Mouse (Mus musculus) gastrocnemius, postnatal 36 days (tissue): ENCODE measurements around the gene Mrps27. TPM values are rescaled to one million over a fixed set of nuclear protein-coding genes. Genes with fewer than 3 reads are reported as not detected.

Source experiments
- DNase-seq, 2 experiments: peaks; one replicate each; pipeline ENCODE4 v3.0.0; 2022
- intact Hi-C: fragments of 180-260 bp; cut with DNase I; formaldehyde crosslinking; loops from one replicate; pipeline ENCODE4 v1.15.1; 2025
- total RNA-seq, 2 experiments: library from RNA; stranded (reverse); gene quantifications; 2 replicates each; pipeline ENCODE4 v1.2.3; 2021

The Mrps27 gene
- total RNA-seq, 2 experiments from 2014 or later: 27.4 to 28.4 TPM

DNA sequence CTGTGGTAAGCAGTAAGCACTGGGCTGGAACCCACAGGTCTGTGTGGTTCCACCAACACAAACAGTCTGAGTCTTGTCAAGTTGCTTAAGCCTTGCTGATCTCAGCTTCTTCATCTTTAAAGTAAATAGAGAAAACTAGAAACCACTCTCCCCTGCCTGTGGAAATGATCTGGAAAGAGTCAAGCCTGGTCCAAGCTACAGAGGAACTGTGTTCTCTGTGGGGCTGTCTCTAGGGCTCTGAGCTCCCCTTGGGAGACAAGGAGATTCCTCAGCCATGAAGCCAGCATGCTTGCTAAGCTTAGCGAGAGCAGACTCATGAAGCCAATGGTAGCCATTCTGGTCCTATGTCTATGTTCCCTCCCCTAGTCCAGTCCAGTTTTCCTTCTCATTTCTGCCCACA lies 33.6 kb downstream of the Mrps27 start:
- intact Hi-C loops: no loop called here

DNA sequence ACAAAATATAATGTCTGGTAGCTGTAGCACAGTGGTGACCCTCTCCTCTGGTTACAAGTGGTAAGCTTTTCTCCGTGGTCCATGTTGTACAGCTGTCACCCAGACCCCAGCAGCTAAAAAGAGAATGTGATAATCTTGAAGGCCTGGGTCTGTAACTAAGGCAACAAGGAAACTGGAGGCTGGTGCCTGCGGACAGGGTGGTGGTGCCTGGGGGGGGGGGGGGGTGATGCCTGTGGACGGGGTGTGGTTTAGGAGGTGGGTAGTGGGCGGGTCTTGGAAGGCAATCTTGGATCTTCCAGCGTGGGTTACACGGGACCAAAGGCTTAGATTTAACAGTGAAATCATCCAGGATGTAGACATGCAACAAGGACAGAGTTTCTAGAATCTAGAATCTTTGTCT lies 37.8 kb downstream of the Mrps27 start:
- DNase-seq: no peak
- intact Hi-C loops: no loop called here

More for the DNA sequence above, 33.6 kb downstream of the Mrps27 start:
- no peak for DNase-seq

DNA sequence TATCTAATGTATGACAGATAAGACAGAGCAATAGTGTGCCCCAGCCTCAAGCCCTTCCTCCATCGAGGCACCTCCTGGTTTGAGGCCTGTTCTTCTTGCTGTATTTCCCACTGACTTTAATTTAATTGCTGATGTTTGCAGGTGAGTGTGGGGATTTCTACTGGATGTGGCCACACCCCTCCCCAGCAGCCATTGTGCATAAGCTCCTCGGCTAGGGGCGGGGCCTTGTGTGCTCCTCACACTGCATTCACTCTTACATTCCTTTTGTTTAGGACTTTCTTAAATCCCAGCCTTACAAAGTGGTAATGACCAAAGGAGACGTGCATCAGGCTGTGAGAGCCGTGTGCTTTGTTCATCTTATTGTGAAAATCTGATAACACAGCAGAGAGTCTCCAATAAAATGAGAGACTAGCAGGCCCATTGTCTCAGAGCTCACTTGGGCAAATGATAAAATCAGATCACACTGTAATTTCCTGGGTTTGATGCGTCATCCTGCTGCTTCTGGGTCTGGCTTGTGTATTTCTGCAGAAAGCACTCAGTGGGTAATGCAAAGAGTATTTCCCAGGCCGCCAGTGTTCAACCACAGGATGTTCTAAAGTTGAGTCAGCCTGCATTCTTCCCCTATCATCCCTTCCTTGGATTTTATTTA lies 40.1 kb downstream of the Mrps27 start:
- no peak for DNase-seq
- intact Hi-C loops: no loop called here

DNA sequence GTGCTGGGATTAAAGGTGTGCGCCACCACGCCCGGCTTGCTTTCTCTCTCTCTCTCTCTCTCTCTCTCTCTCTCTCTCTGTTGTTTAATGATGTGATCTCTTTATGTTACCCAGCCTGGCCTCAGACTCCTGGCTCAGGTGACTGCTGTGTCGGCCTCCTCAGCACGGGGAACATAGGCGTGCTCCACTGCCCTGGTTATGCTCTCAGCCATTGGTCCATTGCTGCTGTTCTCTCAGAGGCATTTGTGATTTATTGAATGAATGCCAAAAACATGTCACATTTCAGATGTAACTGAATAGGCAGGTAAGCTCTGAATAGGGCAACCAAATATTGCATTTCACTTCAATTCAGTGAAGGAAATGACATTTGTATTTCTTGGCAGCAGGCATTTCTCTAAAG lies 41.3 kb downstream of the Mrps27 start:
- intact Hi-C loops: no loop called here
- no peak for DNase-seq

DNA sequence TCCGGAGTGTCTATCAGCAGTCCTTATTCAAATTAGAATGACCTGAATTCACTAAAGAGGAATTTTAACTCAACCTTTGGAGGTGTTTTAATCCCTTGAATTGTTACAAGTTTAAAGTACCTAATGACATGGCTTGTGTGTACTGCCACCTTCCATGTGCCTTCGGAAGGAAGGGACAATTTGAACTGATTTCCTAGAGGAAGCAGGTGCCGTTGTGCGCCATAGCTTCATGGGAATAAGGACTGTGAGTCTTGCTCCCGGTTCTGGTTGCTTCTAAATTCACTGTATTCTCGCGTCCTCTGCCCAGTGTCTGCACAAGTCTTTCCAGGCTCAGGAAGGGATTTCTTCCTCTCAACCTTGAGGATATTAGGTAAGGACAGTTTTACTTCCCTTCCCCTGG lies 41.8 kb downstream of the Mrps27 start:
- DNase-seq: no peak
- intact Hi-C loops: no loop called here

DNA sequence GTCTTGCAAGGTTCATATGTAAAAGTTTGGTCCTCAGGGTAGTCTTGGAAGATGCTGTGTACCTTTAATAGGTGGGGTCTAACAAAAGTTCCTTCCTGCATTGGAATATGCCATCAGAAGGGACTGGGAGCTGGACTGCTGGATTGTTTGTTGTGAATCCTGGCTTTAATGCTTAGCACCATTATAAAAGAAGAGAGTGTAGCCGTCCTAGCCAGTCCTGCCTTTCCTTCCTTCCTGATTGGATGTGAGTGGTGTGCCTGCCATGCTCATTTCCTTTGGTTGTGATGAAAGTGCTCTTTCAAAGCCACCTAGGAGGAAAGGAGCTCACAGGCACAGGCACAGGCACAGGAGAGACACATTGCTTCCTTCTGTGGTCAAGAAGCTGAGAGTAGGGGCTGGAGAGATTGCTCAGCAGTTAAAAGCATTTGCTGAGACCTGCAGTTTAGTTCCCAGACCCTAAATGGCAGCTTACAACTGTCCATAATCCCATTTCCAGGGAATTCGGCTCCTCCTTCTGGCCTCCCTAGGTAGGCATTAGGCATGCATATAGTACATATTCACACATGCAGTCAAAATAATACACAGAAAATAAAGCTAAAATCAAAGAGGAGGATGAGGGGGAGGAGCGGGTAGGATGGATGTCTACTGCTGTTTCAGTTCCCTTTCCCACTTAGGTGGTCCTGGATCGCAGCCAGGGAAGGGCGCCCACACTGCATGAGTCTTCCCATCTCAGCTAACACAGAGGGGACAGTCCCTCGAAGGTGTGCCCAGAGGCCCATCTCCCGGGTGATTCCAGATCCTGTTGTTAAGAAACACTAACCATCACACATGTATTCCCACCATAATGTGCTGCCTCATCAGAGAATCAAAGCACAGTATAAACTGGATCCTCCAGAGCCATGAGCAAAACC lies 43.6 kb downstream of the Mrps27 start:
- intact Hi-C loops: no loop called here
- no peak for DNase-seq

DNA sequence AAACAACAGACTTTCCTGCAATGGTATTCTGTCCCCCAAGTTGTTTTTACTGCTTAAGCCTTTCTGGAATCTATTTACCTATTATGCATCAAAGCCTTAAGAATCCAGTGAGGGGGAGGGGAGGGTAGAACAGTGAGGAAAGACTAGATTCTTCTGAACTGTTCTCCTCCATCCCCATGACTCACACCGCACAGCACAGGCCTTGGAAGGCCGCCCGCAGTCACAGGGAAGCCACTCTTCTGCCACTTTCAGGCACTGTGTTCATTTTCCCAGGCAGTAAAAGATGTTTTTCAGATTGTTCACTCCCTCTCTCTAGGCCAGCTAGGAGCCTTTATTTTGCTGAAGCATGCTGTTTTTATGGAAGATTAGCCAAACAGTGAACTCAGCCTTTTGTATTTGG lies 46.8 kb downstream of the Mrps27 start:
- intact Hi-C loops: loop anchor here (5.0 kb wide), 1 partner anchor 96 kb away; no protein-coding TSS in a partner anchor
- peak; percentile 62 to 72 for DNase-seq

DNA sequence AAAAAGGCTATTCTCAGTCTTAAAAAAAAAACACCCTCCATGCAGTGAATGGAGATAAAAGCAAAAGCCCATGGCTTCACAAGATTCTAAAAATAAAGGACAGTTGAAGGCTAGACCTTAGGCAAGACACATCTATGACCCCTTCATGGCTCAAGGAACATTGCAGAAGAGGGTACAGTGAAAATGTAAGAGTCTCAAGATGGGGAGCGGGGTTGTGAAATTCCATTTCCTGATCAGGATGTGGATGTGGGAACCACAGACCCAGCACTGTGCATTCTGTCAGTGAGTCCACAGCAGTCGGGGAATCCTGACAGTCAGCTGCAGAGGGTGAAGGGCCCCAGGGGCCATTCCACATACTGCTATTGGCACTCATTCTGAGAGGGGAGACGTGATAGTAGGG lies 48.5 kb downstream of the Mrps27 start:
- no peak for DNase-seq
- intact Hi-C loops: loop anchor here (5.0 kb wide), 1 partner anchor 94 kb away; no protein-coding TSS in a partner anchor

DNA sequence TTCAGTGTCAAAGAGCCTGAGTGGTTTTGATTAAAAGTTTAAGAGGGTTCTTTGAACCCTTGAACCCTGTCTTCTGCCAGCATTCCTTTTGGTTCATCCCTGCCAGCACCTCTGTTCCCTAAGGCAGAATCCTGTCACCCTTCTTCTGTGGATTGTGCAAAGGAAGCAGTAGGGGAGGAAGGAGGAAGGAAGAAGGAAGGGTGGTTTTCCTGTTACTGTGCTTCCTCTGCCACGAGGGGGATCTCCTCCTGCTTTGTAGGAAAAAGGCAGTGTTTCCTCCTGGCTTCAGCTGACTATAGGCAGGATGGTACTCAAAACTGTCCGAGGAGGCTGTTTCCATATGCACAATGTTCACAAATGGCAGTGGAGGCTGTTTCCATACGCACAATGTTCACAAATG lies 50.1 kb downstream of the Mrps27 start:
- intact Hi-C loops: loop anchor here (5.0 kb wide), 1 partner anchor 93 kb away; no protein-coding TSS in a partner anchor
- DNase-seq: no peak

DNA sequence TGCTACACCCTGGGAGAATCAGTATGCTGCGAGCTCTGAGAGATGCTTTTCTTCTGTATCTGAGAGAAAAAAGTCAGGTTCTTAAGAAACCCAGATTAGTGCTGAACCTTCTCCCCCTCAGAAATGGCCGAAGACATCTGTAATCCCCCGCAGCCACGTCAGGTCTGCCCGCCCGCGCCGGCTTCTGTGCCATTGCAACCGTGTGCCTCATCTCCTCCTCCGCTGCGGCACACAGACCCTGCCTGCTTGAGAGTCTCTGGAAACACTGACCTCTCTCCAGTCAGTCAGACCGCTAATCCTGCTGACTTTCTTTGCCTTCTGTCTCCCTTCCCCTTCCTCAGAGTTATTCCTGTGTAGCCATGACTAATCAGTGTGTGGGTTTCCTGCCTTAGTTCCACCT lies 50.9 kb downstream of the Mrps27 start:
- intact Hi-C loops: no loop called here

DNA sequence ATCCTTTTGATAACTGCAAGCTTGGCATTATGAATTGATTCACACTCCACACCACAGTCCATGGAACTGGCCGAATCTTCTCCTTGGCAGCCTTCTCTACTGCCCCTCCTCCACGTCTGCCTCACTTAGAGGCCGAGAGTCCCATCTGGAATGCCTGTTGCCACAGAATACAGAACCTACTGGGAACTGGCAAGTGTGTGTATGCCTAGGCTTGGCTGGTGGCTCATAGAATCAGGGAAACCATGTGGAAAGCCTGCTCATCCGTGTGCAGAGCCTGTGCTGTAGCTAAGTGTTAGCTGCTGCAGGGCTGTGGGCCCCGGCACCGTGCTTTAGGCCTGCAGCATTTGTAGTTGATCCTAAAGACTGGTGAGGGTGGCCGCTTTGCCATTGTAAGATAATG lies 52.6 kb downstream of the Mrps27 start:
- intact Hi-C loops: no loop called here
- no peak for DNase-seq

More for the DNA sequence above, 50.9 kb downstream of the Mrps27 start:
- DNase-seq: no peak

DNA sequence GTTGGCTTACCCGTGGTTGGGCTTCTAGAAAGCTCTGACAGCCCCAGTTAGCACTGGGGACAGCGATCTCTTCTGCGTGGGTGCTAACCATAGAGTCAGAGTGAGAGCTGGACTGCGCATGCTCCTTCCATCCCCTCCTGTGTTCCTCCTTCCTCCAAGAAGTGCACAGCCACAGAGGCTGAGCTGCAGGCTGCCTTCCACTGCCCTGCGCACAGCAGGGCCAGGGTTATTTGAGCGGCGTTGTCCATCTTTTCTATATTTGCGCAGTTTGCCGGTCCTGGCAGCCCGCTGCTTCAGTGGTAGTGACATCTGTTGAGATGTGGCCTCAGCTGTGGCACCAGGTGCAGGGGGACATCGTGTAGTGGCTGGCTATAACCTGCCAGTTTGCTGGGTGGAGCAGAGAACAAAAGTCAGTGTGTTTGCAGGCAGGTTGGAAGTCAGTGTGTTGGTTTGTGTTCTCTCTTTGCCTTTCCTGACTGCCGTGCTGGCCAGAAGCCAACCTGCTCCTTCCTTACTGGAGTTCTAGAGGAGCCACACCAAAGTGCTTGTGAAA lies 53.6 kb downstream of the Mrps27 start:
- peak in 1 of 2 experiments; percentile 41 for DNase-seq
- intact Hi-C loops: no loop called here

DNA sequence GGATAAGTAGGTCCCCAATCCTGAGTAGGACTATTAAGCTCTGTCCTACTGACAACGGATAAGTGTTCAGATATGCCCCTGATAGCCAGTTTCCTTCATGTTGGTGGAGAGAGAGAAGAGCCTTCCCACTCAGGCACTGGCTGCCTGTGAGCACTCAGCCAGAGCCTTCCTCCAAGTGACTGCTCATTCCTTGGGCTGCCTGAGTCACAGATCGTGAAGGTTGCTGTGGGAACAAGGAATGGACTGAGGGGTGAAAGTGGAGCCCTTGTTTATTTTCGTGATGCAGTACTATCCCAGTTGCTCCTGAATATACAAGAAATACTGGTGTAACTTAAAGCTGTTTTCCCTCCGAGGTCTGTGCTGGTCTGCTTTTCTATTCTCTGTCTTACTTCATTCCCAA lies 54.8 kb downstream of the Mrps27 start:
- intact Hi-C loops: no loop called here
- DNase-seq: no peak

DNA sequence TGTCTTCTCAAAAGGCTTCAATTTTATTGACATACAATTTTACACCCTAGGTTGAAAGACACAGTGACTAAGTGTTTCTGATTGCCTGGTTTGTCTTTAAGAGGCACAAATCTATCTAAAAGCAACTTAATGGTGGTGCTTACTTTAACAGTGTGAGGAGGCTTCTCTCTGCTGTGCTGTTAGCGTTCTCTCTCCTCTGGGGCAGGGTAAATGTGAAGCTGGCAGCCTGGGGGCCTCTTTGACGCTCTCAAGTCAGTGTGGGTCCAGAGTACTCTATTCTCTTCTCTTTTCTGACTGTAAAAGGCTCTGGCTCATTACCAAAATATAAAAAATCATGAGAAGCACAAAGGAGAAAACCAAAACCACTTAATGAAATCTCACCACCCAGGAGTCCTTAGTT lies 64.6 kb downstream of the Mrps27 start:
- intact Hi-C loops: no loop called here
- no peak for DNase-seq

DNA sequence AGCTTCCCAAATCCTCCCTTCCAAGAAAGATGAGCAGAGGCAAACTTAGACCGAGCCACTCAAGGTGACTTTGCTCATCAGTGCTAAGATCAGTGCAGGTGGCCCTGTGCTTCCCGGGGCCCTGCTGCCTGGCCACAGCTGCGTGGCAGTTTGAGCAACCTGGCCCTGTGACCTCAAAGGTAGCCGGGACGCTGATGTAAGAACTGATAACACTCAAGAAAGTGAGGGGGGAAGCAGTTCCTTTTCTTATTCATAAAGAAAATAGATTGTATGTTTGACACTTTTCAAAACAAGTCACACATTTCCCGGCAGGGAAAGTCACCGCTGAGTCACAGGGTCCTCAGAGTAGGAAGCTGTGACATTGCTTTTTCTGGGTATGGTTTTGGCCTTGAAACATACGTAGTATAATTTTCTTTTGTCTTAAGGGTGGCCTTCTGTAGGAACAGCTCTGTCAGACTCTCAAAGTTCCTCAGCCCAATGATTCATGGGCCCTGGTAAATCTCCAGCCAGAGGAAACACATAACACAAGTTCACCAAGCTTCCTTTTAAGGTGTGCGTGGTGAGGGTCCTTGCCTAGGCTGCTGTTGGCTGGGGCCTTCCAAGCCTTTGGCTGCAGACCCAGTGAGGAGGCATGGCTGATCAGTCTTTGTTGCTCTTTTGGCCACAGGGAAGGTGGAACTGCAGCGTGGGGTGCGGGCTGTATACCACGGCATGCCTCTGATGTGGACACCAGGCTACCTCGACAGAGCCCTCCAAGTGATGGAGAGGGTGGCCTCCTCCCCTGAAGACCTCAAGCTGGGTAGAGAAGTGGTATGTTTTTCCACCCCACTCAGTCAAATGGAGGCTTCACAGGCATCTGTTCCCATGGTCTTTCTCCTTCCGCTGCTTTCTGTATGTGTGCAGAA lies 66.3 kb downstream of the Mrps27 start:
- intact Hi-C loops: no loop called here

DNA sequence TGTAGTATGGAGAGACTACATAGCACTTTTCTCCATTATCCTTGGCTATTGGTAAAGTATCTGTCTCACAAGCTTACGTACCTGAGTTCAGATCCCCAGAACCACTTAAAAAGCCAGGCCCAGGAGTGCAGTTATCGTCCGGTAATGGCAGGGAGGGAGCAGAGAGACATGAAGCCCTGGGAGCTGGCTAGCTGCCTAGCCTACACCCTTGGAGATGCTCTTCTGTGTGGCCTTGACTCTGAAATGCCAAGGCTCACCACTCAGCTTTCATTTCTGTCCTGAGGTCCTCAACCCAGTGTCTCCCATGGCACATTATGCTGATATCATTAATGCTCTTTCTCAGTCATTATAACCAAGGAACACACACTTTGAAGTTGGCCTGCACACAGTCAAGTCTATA lies 67.2 kb downstream of the Mrps27 start:
- DNase-seq: no peak
- intact Hi-C loops: no loop called here

More for the DNA sequence above, 66.3 kb downstream of the Mrps27 start:
- DNase-seq: no peak

DNA sequence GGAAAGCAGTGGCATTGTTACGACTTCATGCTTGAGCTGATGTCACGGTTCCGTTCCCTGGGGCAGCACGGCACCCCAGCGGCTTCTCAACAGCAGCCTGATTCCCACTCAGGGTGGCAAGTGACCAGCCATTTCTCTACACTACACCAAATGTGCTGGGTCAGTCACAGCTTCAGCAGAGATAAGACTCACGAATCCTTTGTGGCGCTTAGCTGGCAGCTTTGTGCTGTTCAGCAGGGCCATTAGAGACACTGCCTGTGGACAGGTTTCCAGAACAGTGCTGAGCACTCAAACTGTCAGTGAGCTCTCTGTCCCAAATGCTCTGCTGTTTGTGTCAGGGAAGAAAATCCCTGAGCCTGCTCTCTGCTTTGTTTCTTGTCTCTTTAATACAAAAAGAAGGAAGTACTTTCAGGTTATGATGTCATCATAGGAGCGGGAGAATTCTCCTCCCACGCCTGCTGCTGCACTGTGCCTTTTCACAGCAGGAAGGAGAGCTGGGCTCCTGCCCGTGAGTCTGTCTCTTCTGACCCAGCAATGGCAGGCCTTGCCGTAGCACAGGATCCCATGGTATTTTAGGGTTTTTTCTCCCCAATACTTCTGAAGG lies 68.0 kb downstream of the Mrps27 start:
- DNase-seq: peak in 1 of 2 experiments; percentile 33
- intact Hi-C loops: no loop called here

DNA sequence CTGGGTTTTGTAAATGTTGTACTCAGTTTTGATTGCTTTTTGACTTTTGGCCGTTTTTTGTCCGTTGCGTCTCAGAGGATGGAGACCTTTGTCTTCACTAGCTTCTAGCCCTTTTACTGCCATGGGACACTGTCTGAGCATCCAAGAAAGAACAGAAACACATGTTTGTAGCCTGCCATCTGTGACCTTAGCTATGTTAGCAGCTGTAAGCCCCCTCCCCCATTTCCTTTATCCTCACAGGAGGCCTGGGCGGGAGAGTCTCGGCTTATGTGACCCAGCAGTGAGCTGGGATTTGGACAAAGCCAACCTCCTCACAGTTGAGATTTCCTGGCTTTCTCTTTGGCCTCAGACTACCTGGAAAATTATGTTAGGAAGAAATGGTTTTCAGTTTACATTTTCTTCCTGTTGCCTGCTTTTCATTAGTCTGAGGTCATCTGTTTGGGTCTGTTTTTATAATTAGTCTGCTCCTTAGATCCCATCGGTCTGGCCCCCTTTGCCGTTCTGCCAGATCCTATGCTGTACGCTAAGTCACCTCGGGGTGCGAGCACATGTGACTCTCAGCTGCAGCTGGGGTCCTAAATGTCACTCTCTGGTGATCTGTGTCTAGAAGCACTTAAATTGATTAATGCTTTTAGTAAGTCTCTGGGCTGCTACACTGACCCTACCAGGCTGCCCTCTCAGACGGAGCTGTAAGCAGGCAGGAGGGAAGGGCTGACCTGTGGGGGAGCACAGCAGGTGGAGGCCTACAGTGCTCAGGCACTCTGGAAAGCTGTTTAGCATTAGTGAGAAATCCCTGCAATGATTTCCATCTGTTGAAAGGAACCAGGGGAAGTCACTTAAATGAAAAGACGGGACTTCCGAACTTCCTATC lies 69.1 kb downstream of the Mrps27 start:
- DNase-seq: no peak
- intact Hi-C loops: no loop called here

DNA sequence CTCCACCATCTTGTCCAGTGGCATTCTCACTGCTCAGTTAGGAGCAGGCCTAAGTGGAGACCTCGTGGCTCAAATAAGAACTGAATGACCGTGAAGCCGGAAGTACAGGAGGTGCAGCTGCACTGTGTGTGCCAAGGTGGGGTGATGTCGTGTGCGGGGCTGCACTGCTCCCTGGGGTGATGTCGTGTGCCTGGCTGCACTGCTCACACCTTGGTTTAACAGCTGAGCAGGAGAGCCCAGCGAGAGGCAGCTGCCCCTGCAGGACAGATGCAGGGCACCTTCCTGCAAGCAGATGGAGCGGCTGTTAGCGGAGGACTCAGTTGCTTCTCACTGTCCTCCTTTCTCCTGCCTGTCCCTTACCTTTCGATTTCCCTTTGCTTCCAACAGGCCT lies 69.8 kb downstream of the Mrps27 start:
- intact Hi-C loops: no loop called here
- no peak for DNase-seq
